Mouse (Mus musculus) Patski (cell line): ENCODE results near the gene Bricd5. TPM values are rescaled to one million over a fixed set of nuclear protein-coding genes. Genes with fewer than 3 reads are reported as not detected.

Experiments used
- ATAC-seq: fragments of 100-300 bp; one replicate; pipeline ENCODE4 v1.8.0; 2021
- CTCF ChIA-PET: fragments of 350-600 bp; sonication (Branson Sonifier 250); formaldehyde crosslinking; loops from one replicate; lab custom pipeline; 2022; ENCODE audit warnings: inconsistent platforms; lab: Charles Lee
- POLR2A ChIA-PET: fragments of 350-600 bp; sonication (Branson Sonifier 250); formaldehyde crosslinking; loops from one replicate; lab custom pipeline; 2022; ENCODE audit warnings: antibody characterized with exemption, inconsistent platforms; lab: Charles Lee
- DNase-seq: peaks from one replicate; pipeline ENCODE4 v3.0.0-alpha.2; 2011; ENCODE audit warnings: low read depth, low spot score
- H3K27me3 ChIP-seq: fragments of 371-371 bp; one replicate; pipeline ENCODE4 v1.5.1; 2021
- CTCF ChIP-seq: fragments of 100-300 bp; IDR thresholded peaks from one replicate; pipeline ENCODE4 v1.5.1; 2021
- in situ Hi-C: fragments of 300-500 bp; cut with MboI; formaldehyde crosslinking; loops from 3 replicates; pipeline ENCODE4 v1.11.1; 2018; ENCODE audit warnings: low pct_unique_long_range_greater_than_20kb, mixed read lengths
- polyA plus RNA-seq: library from polyadenylated mRNA; unstranded; gene quantifications from one replicate; pipeline ENCODE4 v1.2.3, GENCODE M21; 2021

Gene Bricd5
- polyA plus RNA-seq, 1 experiment from 2014 or later: 0.06 TPM

DNA sequence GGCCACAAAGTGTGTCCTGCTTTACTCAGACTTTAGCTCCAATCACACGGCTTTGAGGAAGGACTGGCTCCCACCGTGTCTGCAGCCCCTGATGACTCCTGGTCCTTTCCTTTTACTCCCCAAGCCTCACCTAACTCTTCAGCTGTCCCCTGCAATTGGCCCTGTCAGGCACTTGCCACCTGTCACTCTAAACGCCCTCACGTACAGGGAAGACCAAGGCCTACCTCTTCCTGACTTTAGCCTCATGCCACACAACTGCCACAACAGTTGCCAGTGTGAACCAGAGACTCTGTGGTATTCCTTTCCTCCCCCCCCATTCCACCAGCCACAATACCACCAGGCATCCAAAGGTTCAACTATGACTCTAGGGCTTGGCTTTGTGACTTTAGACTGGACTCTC, 46.8 kb downstream of the Bricd5 start:
- no peak for TF ChIP-seq CTCF
- POLR2A ChIA-PET: interaction anchor here (0.9 kb wide), 1 partner anchor 9 kb away, joined by 5 read pairs; no protein-coding TSS in a partner anchor
- H3K27me3 ChIP-seq: no peaks in the 10 kb centered on the region
- ATAC-seq: no peak
- CTCF ChIA-PET: no interaction called here
- in situ Hi-C loops: no loop called here
- no peak for DNase-seq

- no peak for TF ChIP-seq CTCF
- POLR2A ChIA-PET: no interaction called here
- CTCF ChIA-PET: interaction anchor here (1.8 to 1.9 kb wide), 2 partner anchors 14 to 46 kb away, joined by 5 to 9 read pairs; partner anchors contain the start of gene Mlst8
- in situ Hi-C loops: loop anchor here (5.0 kb wide), 1 partner anchor 42 kb away; no protein-coding TSS in a partner anchor
- ATAC-seq: no peak
- H3K27me3 ChIP-seq: no peaks in the 10 kb centered on the region
- DNase-seq: no peak
These were observed 51.0 kb downstream of the Bricd5 start for GRCm38 (mm10) chr17:24524734-24525133.

Other genes starting within 250 kb of the Bricd5 start
- 12.9 TPM for gene Ccnf, start 222.4 kb upstream of the Bricd5 start, polyA plus RNA-seq
- 0.08 TPM for gene Abca17, start 122.8 kb upstream of the Bricd5 start, polyA plus RNA-seq
- gene Abca3, start 121.9 kb upstream of the Bricd5 start, polyA plus RNA-seq: 53.4 TPM
- 98.5 TPM for gene Rnps1, start 59.3 kb upstream of the Bricd5 start, polyA plus RNA-seq
- gene Eci1, start 47.2 kb upstream of the Bricd5 start, polyA plus RNA-seq: 106 TPM
- 3.5 TPM for gene Dnase1l2, start 30.8 kb upstream of the Bricd5 start, polyA plus RNA-seq
- 36.9 TPM for gene E4f1, start 3.6 kb upstream of the Bricd5 start, polyA plus RNA-seq
- 41.3 TPM for gene Pgp, start 3.5 kb upstream of the Bricd5 start, polyA plus RNA-seq
- gene Mlst8, start 5.2 kb downstream of the Bricd5 start, polyA plus RNA-seq: 23.1 TPM
- 1.0 TPM for gene Caskin1, start 14.7 kb downstream of the Bricd5 start, polyA plus RNA-seq
- gene Traf7, start 54.1 kb downstream of the Bricd5 start, polyA plus RNA-seq: 154 TPM
- gene Rab26, start 60.3 kb downstream of the Bricd5 start, polyA plus RNA-seq: 0.40 TPM
- gene Pkd1, start 76.0 kb downstream of the Bricd5 start, polyA plus RNA-seq: 41.0 TPM
- 93.5 TPM for gene Tsc2, start 158.7 kb downstream of the Bricd5 start, polyA plus RNA-seq
- 33.4 TPM for gene Nthl1, start 158.8 kb downstream of the Bricd5 start, polyA plus RNA-seq
- gene Slc9a3r2, start 176.4 kb downstream of the Bricd5 start, polyA plus RNA-seq: 32.3 TPM
- gene Npw, start 184.6 kb downstream of the Bricd5 start, polyA plus RNA-seq: not detected
- gene Zfp598, start 195.8 kb downstream of the Bricd5 start, polyA plus RNA-seq: 48.0 TPM
- gene Syngr3, start 216.1 kb downstream of the Bricd5 start, polyA plus RNA-seq: 2.7 TPM
- 47.6 TPM for gene Gfer, start 222.3 kb downstream of the Bricd5 start, polyA plus RNA-seq
- gene Noxo1, start 222.3 kb downstream of the Bricd5 start, polyA plus RNA-seq: 2.4 TPM
- gene Tbl3, start 233.8 kb downstream of the Bricd5 start, polyA plus RNA-seq: 66.1 TPM
- 0.08 TPM for gene Rnf151, start 244.2 kb downstream of the Bricd5 start, polyA plus RNA-seq
- 1,141 TPM for gene Rps2, start 244.2 kb downstream of the Bricd5 start, polyA plus RNA-seq